Mouse (Mus musculus): ENCODE measurements around the gene Nkap.
A peak's percentile ranks its signal among the peaks of the same experiment; 100 is the strongest.
"Not testable (repeated sequence)": the region's sequence is repeated elsewhere in the genome, so short reads cannot be mapped to it uniquely, and the experiment has no call there.

Nkap gene

DNA sequence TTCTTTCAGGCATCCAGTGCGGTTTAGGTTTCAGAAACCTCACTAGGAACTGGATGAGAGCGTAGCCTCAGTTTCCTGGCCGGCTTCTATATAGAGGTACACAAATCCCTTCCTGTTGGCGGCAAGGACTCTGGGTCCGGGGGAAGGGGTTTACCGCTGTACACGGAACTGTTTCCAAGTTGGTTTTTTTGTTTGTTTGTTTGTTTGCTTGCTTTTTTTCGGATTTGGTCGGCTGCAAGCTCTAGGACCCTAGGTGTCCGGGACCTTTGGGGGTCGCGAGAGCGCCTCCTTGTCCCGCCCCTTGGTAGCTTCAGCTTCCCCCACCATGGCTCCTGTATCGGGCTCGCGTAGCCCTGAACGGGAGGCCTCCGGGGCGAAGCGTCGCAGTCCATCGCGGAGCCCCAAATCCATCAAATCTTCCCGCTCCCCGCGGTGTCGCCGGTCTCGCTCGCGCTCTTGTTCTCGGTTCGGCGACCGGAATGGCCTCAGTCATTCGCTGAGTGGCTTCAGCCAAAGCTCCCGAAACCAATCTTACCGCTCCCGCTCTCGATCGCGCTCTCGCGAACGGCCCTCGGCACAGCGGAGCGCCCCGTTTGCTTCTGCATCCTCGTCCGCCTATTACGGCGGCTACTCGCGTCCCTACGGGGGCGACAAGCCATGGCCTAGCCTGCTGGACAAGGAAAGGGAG lies at the start of gene Nkap:
TSS of gene Nkap (plus strand) at position 125 of the 688 bp plus-strand sequence.
- peak; percentile 88 for DNase-seq (ENCODE audit: low read depth, low spot score)

GRCm38 (mm10) chrX:37080345-37080744 lies 46.2 kb upstream of the Nkap start:
- not testable (repeated sequence) for DNase-seq (ENCODE audit: low read depth, low spot score)

GRCm38 (mm10) chrX:37081194-37081593 lies 45.4 kb upstream of the Nkap start:
- DNase-seq (ENCODE audit: low read depth, low spot score), result no peak

- DNase-seq (ENCODE audit: low read depth, low spot score), result no peak
These were observed 42.2 kb upstream of the Nkap start for GRCm38 (mm10) chrX:37084318-37084926.

- peak; percentile 80 for DNase-seq (ENCODE audit: low read depth, low spot score)
These were observed 41.5 kb upstream of the Nkap start, which contains the start of gene Rpl39 for GRCm38 (mm10) chrX:37084927-37085660. TSS of gene Rpl39 (minus strand) at chrX:37085402.

DNA sequence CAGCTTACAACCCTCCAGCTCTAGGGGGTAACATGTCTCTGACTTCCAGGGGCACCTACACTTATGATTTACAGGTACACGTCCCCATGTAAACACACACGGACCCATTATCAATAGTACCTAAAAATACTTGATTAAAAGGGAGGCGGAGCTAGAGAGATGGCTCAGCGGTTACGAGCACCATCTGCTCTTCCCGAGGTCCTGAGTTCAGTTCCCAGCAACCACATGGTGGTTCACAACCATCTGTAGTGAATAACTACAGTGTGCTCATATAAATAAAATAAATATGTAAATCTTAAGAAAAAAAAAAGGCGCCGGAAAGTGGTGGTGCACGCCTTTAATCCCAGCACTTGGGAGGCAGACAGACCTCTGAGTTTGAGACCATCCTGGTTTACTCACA lies 40.9 kb upstream of the Nkap start:
- DNase-seq (ENCODE audit: low read depth, low spot score), result no peak

DNA sequence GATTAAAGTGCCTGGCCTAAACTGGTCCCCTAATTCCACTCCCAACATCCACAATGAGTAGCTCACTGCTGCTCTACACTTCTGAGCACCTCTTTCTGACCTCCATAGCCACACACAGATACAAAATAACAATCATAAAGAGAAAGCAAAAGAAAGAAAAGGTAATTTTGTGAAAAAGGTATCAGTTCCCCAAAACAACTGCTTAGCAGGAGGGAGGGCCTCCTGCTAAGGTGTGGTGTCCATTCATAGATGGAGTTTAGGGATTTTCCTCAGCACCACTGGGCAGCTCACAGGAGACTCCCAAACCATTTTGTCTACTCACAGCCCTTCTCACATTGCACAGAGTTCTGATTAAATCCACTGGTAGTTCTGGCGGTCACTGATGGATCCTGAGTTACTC lies 37.8 kb upstream of the Nkap start:
- no peak for DNase-seq (ENCODE audit: low read depth, low spot score)

- DNase-seq (ENCODE audit: low read depth, low spot score), result no peak
These were observed 35.1 kb upstream of the Nkap start for GRCm38 (mm10) chrX:37091457-37091856.

GRCm38 (mm10) chrX:37095106-37095768 lies 31.4 kb upstream of the Nkap start:
- no peak for DNase-seq (ENCODE audit: low read depth, low spot score)

DNA sequence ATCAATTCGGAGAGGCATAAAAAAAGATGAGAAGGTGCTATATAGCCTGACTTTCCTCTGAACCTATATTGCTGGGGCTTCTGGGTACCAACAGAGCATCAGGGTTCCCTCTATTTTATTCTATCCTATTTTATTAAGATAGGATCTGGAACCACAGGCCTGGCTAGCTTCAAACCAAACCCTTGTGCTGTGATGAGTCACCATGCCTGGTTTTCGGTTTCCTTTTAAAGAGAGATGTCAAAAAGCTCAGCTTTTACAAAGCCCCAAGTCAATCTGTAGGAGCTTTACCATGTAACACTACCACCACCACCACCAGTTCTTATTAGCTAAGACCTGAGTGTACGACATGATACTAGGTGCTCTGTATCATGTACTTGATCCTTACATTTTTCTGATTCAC lies 27.9 kb upstream of the Nkap start:
- DNase-seq (ENCODE audit: low read depth, low spot score), result no peak

DNA sequence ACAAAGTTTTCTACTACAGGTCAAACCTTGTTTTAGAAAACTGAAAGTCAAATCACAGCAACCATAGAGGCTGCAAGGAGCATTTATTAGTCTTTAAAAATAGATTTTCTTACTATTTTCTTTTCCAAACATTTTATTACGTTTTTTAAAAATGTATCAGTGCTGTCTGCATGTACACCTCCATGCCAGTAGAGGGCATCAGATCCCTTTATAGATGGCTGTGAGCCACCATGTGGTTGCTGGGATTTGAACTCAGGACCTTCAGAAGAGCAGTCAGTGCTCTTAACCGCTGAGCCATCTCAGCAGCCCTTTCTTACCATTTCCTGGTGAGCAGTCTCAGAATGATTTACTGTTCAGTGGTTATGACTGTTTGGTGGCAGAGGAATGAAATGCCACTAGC lies 22.8 kb upstream of the Nkap start:
- DNase-seq (ENCODE audit: low read depth, low spot score), result no peak

- no peak for DNase-seq (ENCODE audit: low read depth, low spot score)
These were observed 16.9 kb upstream of the Nkap start for GRCm38 (mm10) chrX:37109526-37110192.

DNA sequence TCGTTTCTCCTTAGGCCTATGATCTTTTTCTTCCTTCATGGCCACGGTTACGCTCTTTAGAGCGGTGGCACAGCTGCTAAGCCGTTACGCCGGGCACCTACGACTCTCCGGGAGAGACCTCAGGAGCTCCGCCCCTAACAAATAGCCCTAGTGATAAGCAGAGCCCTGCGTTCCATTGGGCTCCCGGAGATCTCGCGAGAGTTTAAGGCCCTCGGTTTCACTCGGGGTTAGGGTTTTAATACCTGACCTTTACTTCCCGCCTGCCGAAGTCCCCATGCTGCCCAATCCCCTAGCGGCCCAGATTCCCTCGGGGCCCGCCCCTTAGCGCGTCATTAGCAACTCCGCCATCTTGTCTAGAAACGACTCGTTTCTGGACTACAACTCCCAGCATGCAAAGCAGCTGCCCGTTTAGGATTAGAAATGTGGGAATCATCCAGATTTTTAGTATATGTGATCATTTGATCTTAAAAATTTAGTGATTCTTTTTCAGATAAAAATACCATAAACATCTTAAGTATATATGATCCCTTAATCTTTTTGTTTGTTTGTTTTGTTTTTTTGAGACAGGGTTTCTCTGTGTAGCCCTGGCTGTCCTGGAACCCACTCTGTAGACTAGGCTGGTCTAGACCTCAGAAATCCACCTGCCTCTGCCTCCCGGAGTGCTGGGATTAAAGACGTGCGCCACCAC lies 16.3 kb upstream of the Nkap start, which contains the start of gene Upf3b:
TSS of gene Upf3b (minus strand) at position 130 of the 688 bp plus-strand sequence.
- peak; percentile 95 for DNase-seq (ENCODE audit: low read depth, low spot score)

DNA sequence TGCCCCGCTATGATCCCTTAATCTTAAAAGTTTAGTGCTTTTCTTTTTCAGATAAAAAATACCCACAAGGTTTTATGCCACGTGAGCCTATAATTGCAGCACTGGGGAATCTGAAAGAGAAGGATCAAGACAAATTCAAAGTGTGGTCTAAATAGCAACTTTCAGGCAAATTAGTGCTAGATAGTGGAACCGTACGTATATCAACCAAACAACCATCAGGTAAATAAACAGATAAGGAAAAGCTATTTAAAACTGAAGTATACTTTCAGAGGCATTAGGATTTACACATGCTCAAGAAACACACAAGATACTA lies 15.8 kb upstream of the Nkap start:
- no peak for DNase-seq (ENCODE audit: low read depth, low spot score)

DNA sequence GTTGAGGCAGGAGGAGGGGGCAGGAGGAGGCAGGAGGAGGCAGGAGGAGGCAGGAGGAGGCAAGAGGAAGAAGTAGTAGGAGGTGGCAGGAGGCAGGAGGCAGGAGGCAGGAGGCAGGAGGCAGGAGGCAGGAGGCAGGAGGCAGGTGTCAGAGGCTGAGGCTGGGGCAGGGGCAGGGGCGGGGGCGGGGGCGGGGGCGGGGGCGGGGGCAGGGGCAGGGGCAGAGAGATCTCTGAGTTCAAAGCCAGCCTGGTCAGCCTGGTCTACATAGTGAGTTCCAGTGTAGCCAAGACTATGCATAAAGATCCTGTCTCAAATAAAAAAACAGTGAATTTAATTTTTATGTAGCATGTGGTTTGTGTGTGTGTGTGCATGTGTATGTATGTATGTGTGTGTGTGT lies 9.5 kb upstream of the Nkap start:
- no peak for DNase-seq (ENCODE audit: low read depth, low spot score)

- DNase-seq (ENCODE audit: low read depth, low spot score), result no peak
These were observed 7.0 kb upstream of the Nkap start for GRCm38 (mm10) chrX:37119585-37119984.

DNA sequence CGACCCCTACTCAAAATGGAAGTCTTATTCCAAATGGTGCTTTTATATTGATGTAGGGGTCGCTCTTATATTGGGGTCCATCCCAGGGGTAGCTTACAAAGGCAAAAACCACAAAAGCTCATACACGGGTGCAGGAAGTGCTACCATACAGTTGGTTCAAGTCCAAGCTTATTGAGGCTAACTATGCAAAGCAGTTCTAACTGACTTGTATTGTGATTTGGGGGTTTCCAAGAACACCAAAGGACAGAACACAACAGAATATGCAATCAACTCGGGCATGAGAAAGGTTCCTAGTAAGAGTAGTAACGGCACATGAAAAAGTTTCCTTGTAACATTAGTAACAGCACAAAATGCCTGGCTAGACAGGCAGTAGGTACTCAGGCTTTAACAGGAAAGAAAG lies 6.4 kb upstream of the Nkap start:
- no peak for DNase-seq (ENCODE audit: low read depth, low spot score)

GRCm38 (mm10) chrX:37125511-37125910 lies 1.1 kb upstream of the Nkap start:
- DNase-seq (ENCODE audit: low read depth, low spot score), result no peak

DNA sequence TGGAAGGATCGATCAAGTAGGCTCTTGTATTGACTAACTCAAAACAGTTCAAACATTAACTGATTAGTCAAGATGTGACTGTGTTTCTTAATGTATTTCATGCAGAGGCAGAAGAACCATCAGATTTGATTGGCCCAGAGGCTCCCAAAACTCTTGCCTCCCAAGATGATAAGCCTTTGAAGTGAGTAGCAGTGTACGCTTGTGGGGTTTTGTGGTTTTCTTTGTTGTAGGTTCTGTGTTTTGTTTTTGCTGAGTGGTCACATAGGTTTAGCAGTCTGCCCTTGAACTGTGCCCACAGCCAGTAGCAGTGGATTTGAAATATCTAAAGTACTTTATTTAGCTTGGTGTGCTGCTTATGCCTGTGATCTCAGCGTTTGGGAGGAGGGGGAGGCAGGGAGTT lies 15.1 kb downstream of the Nkap start:
- DNase-seq (ENCODE audit: low read depth, low spot score), result no peak

DNA sequence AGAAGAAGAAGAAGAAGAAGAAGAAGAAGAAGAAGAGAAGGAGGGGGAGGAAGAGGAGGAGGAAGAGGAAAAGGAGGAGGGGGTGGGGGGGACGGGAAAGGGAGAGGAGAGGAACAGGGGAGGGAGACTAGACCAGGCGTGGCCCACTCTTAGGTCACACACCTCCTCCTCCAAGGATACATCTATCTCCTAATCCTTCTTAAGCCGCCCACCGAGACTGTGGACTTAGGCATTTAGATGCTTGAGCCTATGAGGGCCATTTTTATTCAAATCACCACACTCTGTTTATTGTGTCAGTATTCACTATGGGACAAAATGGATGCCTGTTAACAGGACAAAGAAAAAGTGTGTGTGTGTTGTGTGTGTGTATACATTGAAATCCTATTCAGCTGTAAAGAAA lies 17.9 kb downstream of the Nkap start:
- not testable (repeated sequence) for DNase-seq (ENCODE audit: low read depth, low spot score)

DNA sequence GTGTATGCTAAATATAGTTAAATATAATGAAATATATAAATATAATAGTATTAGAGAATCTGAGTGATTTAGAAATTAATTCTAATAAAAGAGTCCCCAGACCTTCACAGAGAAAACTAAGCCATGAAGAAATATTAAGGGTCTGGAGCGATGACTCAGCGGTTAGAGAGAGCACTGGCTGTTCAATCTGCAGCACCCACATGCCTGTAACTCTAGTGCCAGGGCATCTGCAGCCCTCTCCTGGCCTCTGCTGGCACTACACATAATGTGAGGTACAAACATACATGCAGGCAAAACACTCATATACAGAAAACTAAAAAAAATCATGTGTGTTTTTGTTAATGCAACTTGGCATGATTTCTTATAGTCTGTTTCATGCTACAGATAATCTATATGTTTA lies 18.4 kb downstream of the Nkap start:
- DNase-seq (ENCODE audit: low read depth, low spot score), result peak; percentile 12
